Mouse (Mus musculus) stomach, embryonic 15.5 days (tissue): ENCODE measurements around the gene Lrrc4b. TPM values are rescaled to one million over a fixed set of nuclear protein-coding genes. Genes with fewer than 3 reads are reported as not detected.

ENCODE experiments used
- ATAC-seq: fragments of 200-750 bp; cut with Nextera tagmentation; 2 replicates; pipeline ENCODE4 v1.8.0; 2017; ENCODE audit warnings: low read depth, moderate number of reproducible peaks, moderate TSS enrichment; ENCODE audit not compliant: insufficient read depth, low FRiP score
- H3K27ac ChIP-seq: fragments of 300-500 bp; sonication (generic); 2 replicates; pipeline ENCODE4 v1.5.1; 2015; ENCODE audit warnings: mild to moderate bottlenecking, inconsistent platforms
- H3K27me3 ChIP-seq: fragments of 300-500 bp; sonication (generic); replicated peaks from 2 replicates; pipeline ENCODE4 v1.6.1; 2015; ENCODE audit warnings: inconsistent platforms
- H3K36me3 ChIP-seq: fragments of 300-500 bp; sonication (generic); 2 replicates; pipeline ENCODE4 v1.6.1; 2015; ENCODE audit warnings: inconsistent platforms
- H3K4me1 ChIP-seq: fragments of 300-500 bp; sonication (generic); 2 replicates; pipeline ENCODE4 v1.6.1; 2015; ENCODE audit warnings: inconsistent platforms
- H3K4me2 ChIP-seq: fragments of 300-500 bp; sonication (generic); 2 replicates; pipeline ENCODE4 v1.6.1; 2015; ENCODE audit warnings: mild to moderate bottlenecking, inconsistent platforms
- H3K4me3 ChIP-seq: fragments of 300-500 bp; sonication (generic); replicated peaks from 2 replicates; pipeline ENCODE4 v1.5.1; 2015; ENCODE audit warnings: inconsistent platforms
- H3K9ac ChIP-seq: fragments of 300-500 bp; sonication (generic); 2 replicates; pipeline ENCODE4 v1.6.1; 2015; ENCODE audit warnings: inconsistent platforms
- H3K9me3 ChIP-seq: fragments of 300-500 bp; sonication (generic); 2 replicates; pipeline ENCODE4 v1.6.1; 2016; ENCODE audit warnings: inconsistent platforms
- WGBS: fragments of 180-500 bp; shearing (Covaris S2); methylation state at CpG from one replicate; pipeline ENCODE4 v1.1.7; 2015; 5-methylcytosine and 5-hydroxymethylcytosine counted together
- polyA plus RNA-seq: library from polyadenylated mRNA; unstranded; fragments of >200 nt; fragmentation: Nextera tagmentation; extraction: Ambion mirVana; gene quantifications from 2 replicates; pipeline ENCODE4 v1.2.1, GENCODE M21; 2015

Gene Lrrc4b
- 0.70 and 0.81 TPM in 2 replicates for polyA plus RNA-seq

DNA sequence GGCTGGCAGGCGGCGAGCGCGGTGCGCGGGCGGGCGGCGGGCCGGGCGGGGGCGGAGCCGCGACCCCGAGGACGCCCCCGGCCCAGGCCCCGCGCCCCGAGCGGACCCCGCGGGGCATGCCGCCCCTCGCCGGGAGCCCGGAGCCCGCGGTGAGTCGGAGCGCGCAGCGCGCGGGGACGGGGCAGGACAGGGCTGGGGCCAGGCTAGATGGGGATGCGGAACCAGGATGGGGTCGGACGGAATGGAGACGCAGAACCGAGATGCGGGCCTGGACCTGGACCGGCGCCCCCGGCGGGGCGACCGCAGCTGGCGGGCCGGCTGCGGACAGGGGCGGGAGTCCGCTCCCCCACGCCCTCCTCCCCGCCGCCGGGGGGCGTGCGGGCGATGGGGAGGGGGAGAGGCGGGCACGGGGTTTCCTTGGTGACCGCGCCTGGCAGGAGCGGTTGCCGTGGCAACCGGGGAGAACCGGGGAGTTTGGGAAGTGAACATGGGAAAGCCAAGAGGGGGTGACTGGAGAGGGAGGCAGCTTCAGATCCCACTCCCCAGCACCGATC is at the start of gene Lrrc4b:
Gene Lrrc4b (plus strand): TSS at position 51 of the 554 bp plus-strand sequence.
- Histone ChIP-seq H3K4me1 (peaks cover 8% of the 10 kb centered on the region; the same call in 1 of the 2 replicates), H3K9me3 (no peaks in the 10 kb centered on the region), H3K27me3 (peaks cover 57% of the 10 kb centered on the region), H3K36me3 (no peaks in the 10 kb centered on the region), H3K27ac (no peak within 1 kb of the TSS), H3K4me2 (peak within 1 kb of the TSS; percentile 79), H3K4me3 (peak within 1 kb of the TSS; percentile 49), H3K9ac (no peak within 1 kb of the TSS; the same call in 1 of the 2 replicates)
- ATAC-seq = no peak
- WGBS = under 1% methylated on average over 51 of the region's 69 CpGs

GRCm38 (mm10) chr7:44382541-44382940 is 46.3 kb upstream of the Lrrc4b start:
- Histone ChIP-seq H3K4me2 (no peak overlapping the region), H3K9ac (no peak overlapping the region), H3K27me3 (0 out of 2 replicates have a peak, but pooled peaks cover 6% of the 10 kb centered on the region), H3K4me1 (peaks cover 7% of the 10 kb centered on the region), H3K27ac (no peak overlapping the region), H3K9me3 (no peaks in the 10 kb centered on the region), H3K4me3 (no peak overlapping the region), H3K36me3 (no peaks in the 10 kb centered on the region)
- 76% methylated on average over 12 of the region's 12 CpGs for WGBS
- ATAC-seq = no peak

DNA sequence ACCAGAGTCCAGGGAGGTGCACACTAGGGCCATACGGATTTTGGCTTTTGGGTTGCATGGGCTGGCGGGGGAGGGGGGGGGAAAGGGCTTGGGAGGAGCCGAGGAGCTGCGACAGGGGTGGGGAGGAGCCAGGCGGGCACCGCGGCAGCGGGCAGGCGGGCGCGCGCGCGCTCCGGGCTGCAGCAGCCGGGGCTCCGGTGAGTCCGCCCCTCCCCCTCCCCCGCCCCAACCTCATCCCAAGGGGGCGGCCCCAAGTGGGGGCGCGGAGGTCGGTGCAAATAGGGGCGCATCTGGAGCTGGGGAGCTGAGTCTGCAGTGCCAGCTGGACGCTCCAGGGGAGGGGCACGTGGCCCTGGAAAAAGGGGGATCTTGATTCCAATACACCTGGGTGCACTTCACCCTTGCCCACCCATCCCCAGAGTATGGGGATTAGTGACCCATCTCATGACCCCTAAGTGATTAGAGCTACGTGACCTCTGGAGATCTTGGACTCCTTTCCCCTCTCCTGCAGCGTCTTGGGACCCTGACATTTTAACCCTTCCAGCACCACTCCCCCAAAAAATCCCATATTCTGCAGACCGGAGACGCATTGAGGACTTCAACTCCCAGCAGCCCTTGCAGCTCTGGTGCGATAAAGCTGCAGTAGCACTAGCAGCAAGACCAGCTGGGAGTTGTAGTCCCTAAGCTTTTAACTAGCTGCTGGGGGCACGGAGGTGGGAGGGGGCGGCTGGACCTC is 44.7 kb upstream of the Lrrc4b start, which contains the start of gene Syt3:
Gene Syt3 (plus strand): TSS at position 123 of the 736 bp plus-strand sequence.
- Histone ChIP-seq H3K9ac (peak within 1 kb of the TSS; percentile 39; the same call in 1 of the 2 replicates), H3K4me3 (peak within 1 kb of the TSS; percentile 51), H3K9me3 (no peaks in the 10 kb centered on the region), H3K4me2 (peak within 1 kb of the TSS; percentile 91), H3K4me1 (peaks cover 7% of the 10 kb centered on the region), H3K27me3 (0 out of 2 replicates have a peak, but pooled peaks cover 9% of the 10 kb centered on the region), H3K36me3 (no peaks in the 10 kb centered on the region), H3K27ac (no peak within 1 kb of the TSS)
- ATAC-seq = peak; percentile 73
- 1% methylated on average over 16 of the region's 33 CpGs for WGBS

GRCm38 (mm10) chr7:44384716-44385059 is 44.1 kb upstream of the Lrrc4b start:
- 0 out of 2 replicates have a peak, but pooled peaks have one; percentile 19 for ATAC-seq
- no peaks in the 10 kb centered on the region for H3K36me3 ChIP-seq
- H3K9me3 ChIP-seq = no peaks in the 10 kb centered on the region
- H3K4me3 ChIP-seq = peak overlapping the region; percentile 51
- H3K9ac ChIP-seq = peak overlapping the region; percentile 39; the same call in 1 of the 2 replicates
- H3K4me2 ChIP-seq = peak overlapping the region; percentile 91
- peaks cover 7% of the 10 kb centered on the region for H3K4me1 ChIP-seq
- 0 out of 2 replicates have a peak, but pooled peaks cover 9% of the 10 kb centered on the region for H3K27me3 ChIP-seq
- WGBS = 0% methylated on average over 17 of the region's 17 CpGs
- H3K27ac ChIP-seq = no peak overlapping the region

DNA sequence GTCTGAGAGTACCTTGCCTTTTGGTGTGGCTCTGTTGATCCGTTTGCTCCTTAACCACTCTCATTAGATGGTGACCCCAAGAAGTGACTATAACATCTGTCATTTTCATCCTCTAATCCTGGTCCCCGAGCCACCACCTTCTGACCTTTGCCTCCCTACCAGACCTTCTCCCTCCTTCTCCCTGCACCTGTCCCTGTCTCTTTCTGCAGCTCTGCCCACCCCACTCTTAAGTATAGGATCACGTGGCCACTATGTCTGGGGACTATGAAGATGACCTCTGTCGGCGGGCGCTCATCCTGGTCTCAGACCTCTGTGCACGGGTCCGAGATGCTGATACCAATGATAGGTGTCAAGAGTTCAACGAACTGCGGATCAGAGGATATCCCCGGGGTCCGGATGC is 43.1 kb upstream of the Lrrc4b start, which contains the start of gene 1700008O03Rik:
Gene 1700008O03Rik (minus strand): TSS at position 101 of the 400 bp plus-strand sequence.
- 0 out of 2 replicates have a peak, but pooled peaks cover 9% of the 10 kb centered on the region for H3K27me3 ChIP-seq
- peak within 1 kb of the TSS; percentile 39; the same call in 1 of the 2 replicates for H3K9ac ChIP-seq
- 72% methylated on average over 12 of the region's 12 CpGs for WGBS
- H3K9me3 ChIP-seq = no peaks in the 10 kb centered on the region
- ATAC-seq = no peak
- H3K4me3 ChIP-seq = peak within 1 kb of the TSS; percentile 51
- H3K27ac ChIP-seq = no peak within 1 kb of the TSS
- no peaks in the 10 kb centered on the region for H3K36me3 ChIP-seq
- H3K4me2 ChIP-seq = peak within 1 kb of the TSS; percentile 91
- peaks cover 7% of the 10 kb centered on the region for H3K4me1 ChIP-seq

GRCm38 (mm10) chr7:44391831-44392230 is 37.0 kb upstream of the Lrrc4b start:
- H3K36me3 ChIP-seq = no peaks in the 10 kb centered on the region
- WGBS = 87% methylated on average over 4 of the region's 4 CpGs
- ATAC-seq = no peak
- H3K9ac ChIP-seq = no peak overlapping the region
- H3K27ac ChIP-seq = no peak overlapping the region
- H3K4me3 ChIP-seq = no peak overlapping the region
- H3K27me3 ChIP-seq = 0 out of 2 replicates have a peak, but pooled peaks cover 4% of the 10 kb centered on the region
- H3K9me3 ChIP-seq = no peaks in the 10 kb centered on the region
- H3K4me2 ChIP-seq = no peak overlapping the region
- H3K4me1 ChIP-seq = no peaks in the 10 kb centered on the region

- no peak overlapping the region for H3K4me3 ChIP-seq
- H3K27ac ChIP-seq = no peak overlapping the region
- H3K9me3 ChIP-seq = no peaks in the 10 kb centered on the region
- H3K27me3 ChIP-seq = 0 out of 2 replicates have a peak, but pooled peaks cover 4% of the 10 kb centered on the region
- 84% methylated on average over 14 of the region's 14 CpGs for WGBS
- H3K4me1 ChIP-seq = no peaks in the 10 kb centered on the region
- H3K4me2 ChIP-seq = no peak overlapping the region
- no peak overlapping the region for H3K9ac ChIP-seq
- ATAC-seq = no peak
- H3K36me3 ChIP-seq = no peaks in the 10 kb centered on the region
These were observed 36.5 kb upstream of the Lrrc4b start for GRCm38 (mm10) chr7:44392341-44392740.

DNA sequence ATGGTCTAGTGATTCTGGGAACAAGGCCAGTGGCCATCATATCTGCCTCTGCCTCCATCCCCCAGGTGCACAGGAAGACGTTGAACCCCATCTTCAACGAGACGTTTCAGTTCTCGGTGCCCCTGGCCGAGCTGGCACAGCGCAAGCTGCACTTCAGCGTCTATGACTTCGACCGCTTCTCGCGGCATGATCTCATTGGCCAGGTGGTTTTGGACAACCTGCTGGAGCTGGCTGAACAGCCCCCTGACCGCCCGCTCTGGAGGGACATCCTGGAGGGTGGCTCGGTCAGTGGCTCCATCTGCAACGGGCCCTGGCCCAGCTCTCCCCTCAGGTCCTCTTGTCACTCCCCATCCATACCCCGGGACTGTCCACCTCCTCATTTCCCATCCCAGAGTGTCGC is 35.5 kb upstream of the Lrrc4b start:
- WGBS = 90% methylated on average over 17 of the region's 17 CpGs
- ATAC-seq = no peak

DNA sequence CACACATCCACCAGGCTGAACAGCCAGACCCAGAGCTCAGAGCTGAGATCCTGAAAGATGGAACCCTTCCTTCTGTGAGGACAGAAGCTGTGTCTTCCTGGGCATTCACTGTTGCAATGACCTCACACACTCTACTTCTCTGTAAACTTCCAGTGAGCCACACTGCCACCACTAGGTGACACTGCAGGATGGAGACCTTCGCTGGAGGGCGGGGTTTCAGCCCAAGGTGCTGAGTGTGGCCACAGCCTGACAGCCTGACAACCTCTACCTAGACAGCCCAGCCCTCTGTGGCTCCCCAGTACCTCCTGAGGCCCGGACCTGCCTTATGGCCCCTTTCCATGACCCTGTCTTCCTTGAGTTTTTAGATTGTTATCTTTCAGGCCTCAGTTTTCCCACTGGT is 30.2 kb upstream of the Lrrc4b start:
- no peak overlapping the region for H3K4me3 ChIP-seq
- H3K27me3 ChIP-seq = no peaks in the 10 kb centered on the region
- 18% methylated on average over 3 of the region's 3 CpGs for WGBS
- H3K4me1 ChIP-seq = no peaks in the 10 kb centered on the region
- no peak overlapping the region for H3K4me2 ChIP-seq
- no peaks in the 10 kb centered on the region for H3K36me3 ChIP-seq
- peak; percentile 70; the same call in 1 of the 2 replicates for ATAC-seq
- H3K9ac ChIP-seq = no peak overlapping the region
- no peaks in the 10 kb centered on the region for H3K9me3 ChIP-seq
- H3K27ac ChIP-seq = no peak overlapping the region

More for the DNA sequence above, 35.5 kb upstream of the Lrrc4b start:
- H3K36me3 ChIP-seq = no peaks in the 10 kb centered on the region
- H3K4me1 ChIP-seq = no peaks in the 10 kb centered on the region
- H3K9ac ChIP-seq = no peak overlapping the region
- H3K4me3 ChIP-seq = no peak overlapping the region
- no peak overlapping the region for H3K4me2 ChIP-seq
- H3K27ac ChIP-seq = no peak overlapping the region
- H3K27me3 ChIP-seq = no peaks in the 10 kb centered on the region
- no peaks in the 10 kb centered on the region for H3K9me3 ChIP-seq

DNA sequence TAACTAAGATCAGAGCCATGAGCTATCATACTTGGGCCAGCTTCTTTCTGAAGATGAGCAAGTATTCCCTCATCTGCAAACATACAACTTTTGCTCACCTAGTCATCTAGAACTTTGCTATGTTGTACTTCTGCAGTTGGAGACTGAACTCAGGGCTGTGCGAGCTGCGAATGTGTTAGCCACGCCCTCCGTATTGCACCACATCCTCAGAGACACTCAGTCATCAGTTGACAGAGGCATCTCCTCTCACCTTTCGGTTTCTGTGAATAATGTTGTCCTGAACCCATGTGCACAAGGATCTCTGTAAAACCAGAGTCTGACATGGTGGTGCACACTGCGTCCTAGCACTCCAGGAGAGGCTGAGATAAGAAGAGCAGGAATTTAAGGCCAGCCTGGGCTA is 27.1 kb upstream of the Lrrc4b start:
- H3K27ac ChIP-seq = no peak overlapping the region
- WGBS = 64% methylated on average over 6 of the region's 6 CpGs
- no peaks in the 10 kb centered on the region for H3K9me3 ChIP-seq
- no peak for ATAC-seq
- no peaks in the 10 kb centered on the region for H3K27me3 ChIP-seq
- H3K36me3 ChIP-seq = no peaks in the 10 kb centered on the region
- no peaks in the 10 kb centered on the region; the same call in 1 of the 2 replicates for H3K4me1 ChIP-seq
- no peak overlapping the region for H3K4me3 ChIP-seq
- no peak overlapping the region for H3K4me2 ChIP-seq
- H3K9ac ChIP-seq = no peak overlapping the region

- Histone ChIP-seq H3K36me3 (no peaks in the 10 kb centered on the region), H3K9me3 (no peaks in the 10 kb centered on the region), H3K27ac (no peak overlapping the region), H3K27me3 (no peaks in the 10 kb centered on the region), H3K4me3 (peak overlapping the region; percentile 39), H3K9ac (no peak overlapping the region), H3K4me2 (peak overlapping the region; percentile 63), H3K4me1 (no peaks in the 10 kb centered on the region; the same call in 1 of the 2 replicates)
- peak; percentile 89 for ATAC-seq
- 2% methylated on average over 27 of the region's 27 CpGs for WGBS
These were observed 23.3 kb upstream of the Lrrc4b start for GRCm38 (mm10) chr7:44405346-44406014.
